Mouse (Mus musculus) embryo, embryonic 10 days (tissue): ENCODE results near the gene Stt3b.
A peak's percentile ranks its signal among the peaks of the same experiment; 100 is the strongest.

ENCODE experiments used
- DNase-seq: peaks from one replicate; pipeline ENCODE4 v3.0.0-alpha.2; 2015; ENCODE audit warnings: low spot score

The Stt3b gene

DNA sequence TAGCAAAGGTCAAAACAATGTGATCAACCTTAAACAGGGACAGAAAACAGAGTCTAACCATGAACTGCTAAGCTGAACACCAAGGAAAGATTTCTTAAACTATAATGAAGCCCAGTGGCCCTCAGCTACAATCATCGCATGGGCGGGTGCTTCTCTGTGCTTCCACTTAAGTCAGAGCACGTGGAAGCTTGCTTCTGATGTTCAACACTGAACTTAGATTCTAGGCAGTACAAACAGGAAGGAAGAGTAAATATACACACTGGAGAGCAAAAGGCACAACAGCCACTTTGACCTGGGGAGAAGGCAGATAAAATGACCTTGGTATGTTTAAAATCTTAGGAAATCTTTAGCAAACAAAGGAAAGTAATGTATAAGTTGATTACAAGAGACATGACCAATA is 38.7 kb downstream of the Stt3b start:
- no peak for DNase-seq

DNA sequence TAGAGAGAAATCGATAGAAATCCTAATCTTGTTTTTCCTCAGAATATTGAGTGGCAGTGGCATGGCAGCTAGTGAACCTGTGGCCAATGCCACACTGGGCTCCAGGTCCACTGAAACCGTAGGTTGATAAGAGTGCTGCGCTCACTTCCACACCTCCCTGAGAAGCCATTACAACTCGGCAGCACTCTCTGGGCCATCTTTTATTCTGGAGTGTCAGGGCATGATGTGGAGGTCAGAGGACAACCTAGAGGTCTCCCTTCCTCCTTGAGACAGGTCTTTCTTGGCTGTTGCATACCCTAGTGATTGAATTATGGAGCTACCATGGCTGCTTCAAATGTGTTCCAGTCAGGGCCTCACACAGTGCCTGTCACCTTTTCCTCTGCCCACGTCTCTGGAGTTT is 48.3 kb downstream of the Stt3b start:
- DNase-seq: no peak

DNA sequence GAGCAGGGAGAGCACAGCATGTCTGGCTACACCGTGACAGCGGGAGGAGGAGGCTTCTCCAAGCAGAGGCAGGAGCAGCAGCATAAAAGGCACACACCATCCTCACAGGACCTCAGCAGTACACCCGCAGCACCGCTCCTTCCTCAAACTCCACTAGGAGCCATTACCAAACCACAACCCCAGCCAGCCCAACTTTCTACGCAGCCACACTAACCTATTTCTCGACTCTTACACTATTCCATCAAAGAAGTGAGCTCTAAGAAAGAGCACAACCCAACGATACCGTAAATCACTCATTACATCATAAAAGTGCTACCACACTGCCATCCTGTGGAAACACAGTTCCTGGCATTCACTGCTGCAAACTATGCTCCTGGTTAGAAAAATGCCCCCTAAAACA is 48.8 kb downstream of the Stt3b start:
- DNase-seq: peak; percentile 34

DNA sequence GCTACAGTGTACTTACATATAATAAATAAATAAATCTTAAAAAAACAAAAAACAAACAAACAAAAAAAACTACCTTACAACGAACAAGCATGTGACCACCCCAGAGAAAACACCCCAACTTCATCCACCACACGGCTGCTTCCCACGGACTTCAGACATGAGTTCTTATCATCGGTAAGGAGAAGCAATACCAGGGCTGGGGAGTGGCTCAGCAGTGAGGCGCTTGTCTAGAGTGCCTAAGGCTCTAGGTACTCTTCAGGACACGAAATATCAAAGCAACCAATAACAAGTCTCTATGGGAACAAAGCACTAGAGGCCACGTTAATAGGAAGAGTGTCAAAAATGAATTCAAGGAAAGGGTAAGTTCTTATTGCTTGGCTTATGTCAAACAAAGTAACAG is 49.8 kb downstream of the Stt3b start:
- no peak for DNase-seq

DNA sequence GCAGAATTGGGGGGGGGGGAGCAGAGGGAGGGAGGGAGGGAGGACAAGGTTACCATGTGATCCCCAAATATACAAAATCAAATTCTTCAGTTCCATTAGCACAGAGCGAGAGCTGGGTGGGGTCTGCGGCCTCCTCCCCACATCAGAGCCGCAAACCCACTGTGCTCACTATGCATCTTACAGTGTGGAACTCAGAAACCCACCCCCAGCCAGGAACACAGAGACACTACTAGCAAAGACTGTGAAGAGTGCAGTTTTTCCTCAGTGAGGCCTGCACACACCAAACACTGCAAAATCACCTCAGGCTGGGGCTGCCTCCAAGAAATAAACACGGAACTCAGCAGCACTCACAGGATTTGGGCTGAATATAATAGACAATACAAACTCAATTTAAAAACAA is 50.4 kb downstream of the Stt3b start:
- no peak for DNase-seq

DNA sequence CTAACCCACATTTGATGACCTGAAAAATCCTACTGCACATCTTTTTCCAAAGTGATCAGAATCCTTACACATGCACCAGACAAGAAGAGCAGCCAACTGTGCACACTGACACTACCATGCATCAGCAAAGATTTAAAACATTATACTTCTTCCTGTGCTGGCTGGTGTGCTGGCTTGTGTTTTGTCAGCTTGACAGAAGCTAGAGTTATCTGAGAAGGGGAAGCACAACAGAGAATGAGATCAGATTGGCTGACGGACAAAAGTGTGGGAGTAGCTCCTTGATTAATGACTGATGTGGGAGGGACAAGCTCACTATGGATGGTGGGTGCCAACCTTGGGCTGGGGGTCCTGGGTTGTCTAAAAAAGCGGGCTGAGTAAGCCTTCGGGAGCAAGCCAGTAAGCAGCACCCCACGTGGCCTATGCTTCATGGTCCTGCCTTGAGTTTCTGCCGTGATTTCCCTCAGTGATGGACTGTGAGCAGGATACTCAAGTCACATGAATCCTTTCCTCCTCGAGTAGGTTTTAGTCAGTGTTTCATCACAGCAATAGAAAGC is 52.4 kb downstream of the Stt3b start:
- DNase-seq: no peak

DNA sequence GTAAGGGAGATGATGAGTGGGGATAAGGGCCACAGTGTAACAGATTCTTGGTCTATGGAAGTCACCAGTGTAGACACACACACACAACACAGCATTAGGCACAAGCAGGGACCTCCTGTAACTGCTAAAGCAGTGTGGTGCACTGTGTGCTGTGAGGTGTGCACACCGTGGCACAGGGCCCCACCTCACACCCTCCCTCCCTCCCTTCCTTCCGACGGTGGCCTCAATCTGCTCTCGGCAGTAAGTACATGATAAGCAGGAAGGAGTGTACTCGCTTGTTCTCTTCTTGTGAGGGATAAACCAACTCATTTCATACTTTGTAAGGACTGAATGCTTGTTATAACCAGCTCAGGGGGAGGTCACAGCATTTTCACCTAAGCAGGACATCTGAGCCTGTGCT is 61.1 kb downstream of the Stt3b start:
- no peak for DNase-seq

DNA sequence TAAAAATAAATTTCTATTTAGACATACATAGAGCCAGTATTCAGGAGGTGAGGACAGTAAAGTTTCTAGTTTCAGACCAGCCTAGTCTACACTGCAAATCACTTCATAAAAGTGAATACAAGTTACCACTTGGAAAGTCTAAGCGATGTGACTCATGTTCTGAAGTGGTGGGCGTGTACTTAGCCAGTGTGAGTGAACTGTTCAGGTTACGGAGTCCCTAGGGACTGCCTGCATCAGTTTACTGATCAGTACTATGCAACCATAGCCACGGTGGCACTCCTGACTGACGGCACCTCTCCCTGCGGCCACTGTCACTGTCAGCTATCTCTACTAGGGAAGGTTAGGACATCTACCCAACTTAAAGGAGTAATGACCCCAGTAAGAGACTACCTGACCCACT is 65.1 kb downstream of the Stt3b start:
- no peak for DNase-seq

DNA sequence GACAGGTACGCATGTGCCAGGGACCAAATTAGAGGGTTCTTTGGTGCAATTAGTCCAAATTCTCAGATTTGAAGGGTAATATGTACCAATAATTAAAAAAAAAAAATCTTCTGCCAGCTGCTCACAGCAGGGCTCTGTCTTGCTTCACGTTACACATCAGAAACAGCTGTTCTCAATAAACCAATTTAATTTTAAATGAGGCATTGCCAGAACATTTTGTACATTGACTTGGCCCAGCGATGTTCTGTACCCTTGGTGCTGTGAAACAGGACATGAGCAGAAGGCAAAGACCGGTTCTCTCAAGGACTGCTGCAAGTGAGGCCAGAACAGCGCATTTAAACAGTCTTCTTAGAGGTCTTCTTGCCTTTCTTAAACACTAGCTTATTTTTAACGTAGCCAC is 66.6 kb downstream of the Stt3b start:
- no peak for DNase-seq

DNA sequence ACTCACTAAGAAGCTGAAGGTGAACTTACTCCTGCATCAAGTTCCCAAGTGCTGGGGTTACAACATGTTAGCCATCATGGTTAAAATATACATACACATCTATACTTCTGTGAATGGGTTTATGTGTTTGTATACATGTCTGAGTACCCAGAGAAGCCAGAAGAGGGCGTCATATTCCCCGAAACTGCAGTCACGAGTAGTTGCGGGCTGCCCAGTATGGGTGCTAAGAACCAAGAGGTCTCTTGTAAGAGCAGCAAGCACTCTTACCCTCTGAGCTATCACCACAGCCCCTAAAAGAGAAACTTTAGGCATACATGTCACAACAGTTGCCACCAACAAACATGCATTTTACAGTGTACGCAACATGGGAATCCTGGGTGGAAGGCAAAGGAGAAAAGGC is 70.4 kb downstream of the Stt3b start:
- no peak for DNase-seq

DNA sequence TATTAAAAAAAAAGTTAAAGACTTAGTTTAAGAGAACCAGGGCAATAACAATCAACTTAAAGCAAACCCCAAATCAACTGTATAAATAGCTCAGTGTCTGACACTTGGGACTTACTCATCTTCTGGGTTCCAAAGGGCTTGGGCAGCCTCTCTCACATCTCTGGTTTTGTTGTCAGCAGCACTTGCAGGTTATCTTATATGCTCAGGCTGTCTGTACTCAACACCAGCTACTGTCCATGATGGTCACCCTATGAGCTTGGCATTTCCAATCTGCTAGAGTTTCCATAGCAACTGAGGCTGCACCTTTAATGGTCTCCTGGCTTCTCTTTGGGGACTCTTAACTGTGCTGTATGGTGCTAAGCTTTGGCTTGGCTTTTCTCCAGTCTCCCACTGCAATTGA is 72.3 kb downstream of the Stt3b start:
- no peak for DNase-seq

DNA sequence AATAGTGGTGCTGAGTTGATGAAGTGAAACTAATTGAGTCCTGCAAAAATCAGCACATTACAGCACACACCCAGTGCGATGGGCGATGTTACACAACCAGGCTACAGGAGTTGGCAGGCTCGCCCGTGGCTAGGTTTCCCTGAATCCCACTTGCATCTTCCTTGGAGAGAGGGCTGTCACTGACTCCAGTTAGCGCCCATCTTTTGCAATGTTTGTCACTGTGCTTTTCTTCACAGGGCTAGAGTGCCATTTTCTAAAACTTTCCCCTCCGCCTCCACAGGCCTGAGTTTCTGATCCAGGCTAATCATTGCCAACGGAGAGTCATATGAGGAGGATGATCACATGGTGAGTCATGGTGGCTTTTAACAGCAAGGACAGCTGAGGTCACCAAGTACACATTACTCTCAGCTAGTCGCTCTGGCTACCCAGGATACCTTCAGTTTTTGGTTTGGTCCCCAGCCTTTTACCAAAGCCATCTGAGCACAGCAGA is 73.8 kb downstream of the Stt3b start:
- DNase-seq: no peak

DNA sequence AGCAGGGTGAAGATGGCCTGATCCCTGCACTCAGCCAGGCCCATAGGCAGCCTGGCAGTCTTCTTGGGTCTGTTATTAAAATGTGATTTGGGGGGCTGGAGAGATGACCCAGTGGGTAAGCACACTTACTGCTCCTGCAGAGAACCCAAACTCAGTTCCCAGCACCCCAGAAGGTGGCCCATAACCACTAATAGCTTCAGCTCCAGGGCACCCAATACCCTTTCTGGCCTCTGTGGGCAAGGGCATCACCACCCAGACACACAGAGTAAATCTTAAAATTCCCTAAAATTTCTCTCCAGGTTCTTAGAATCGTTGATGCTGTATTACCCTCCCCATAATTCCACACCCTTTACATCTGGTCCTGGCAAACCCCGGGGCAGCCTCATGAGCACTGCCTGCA is 75.7 kb downstream of the Stt3b start:
- no peak for DNase-seq

DNA sequence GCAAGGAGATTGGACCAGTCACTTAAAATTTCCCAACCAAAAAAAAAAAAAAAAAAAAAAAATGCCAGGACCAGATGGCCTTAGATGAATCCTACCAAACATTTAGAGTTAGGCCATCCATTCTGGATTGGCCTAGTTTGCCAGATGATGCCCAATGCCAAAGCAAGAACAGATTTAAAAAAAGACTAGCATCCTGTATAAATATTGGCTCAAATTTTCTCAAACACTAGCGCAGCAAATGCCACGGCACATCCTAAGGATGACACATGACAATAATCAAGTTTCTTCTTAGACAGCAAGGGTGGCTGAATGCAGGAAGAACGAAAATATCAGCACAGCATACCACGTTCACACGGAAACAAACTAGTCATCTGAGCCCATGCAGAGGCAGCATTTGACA is 76.5 kb downstream of the Stt3b start:
- DNase-seq: no peak

DNA sequence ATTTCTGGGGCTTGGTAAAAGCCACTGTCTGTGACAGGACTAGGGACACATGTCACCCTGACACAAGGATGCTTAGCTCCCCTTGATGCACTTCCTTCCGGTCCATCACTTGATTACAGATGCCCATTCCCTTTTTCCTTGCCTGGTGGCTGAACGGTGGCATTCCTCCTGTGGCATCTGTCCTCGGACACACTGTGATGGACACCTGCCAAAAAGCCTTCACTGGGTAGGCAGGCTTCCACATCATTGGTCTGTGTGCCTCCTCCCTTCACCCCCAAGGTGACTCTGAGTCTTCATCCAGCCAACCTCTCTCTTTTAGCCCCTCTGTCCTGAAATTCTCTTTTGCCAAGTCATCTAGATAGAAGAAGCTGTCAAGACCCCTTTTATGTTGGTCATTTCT is 78.7 kb downstream of the Stt3b start:
- DNase-seq: no peak

DNA sequence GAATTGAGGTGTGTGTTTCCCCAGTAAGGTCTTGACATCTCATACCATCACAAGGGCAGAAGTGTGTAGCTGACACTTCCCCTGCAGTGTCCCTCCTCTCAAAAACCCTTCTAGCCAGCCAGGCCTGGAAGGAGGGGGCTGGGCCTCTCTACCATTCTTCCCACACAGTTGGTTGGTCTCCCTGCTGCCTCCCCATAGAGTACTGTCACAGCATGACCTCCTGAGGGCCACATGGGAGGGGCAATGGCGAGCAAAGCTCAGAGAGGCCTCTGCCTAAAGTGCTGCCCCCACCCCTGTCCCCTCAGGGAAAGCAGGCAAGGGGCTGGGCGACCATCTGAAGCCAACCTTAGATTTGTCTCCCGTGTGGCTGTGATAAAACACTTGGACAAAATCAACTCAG is 80.1 kb downstream of the Stt3b start:
- no peak for DNase-seq

DNA sequence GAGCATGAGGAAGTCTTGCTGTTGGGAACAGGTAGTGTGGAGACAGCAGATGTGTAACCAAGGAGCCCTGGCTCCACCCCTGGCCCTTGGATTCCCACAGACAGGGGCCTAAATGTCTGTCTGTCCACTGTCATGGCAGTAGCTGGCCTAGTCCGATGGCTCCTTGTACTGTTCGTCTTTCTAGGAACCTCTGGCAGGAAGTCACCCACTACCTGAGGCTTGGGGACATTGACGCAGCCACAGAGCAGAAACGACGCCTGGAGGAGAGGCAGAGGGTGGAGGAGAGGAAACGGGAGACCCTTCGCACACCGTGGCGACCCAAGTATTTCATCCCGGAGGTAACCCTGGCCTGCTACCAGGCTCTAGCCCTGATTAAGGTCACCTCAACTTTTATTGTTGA is 80.5 kb downstream of the Stt3b start:
- no peak for DNase-seq

DNA sequence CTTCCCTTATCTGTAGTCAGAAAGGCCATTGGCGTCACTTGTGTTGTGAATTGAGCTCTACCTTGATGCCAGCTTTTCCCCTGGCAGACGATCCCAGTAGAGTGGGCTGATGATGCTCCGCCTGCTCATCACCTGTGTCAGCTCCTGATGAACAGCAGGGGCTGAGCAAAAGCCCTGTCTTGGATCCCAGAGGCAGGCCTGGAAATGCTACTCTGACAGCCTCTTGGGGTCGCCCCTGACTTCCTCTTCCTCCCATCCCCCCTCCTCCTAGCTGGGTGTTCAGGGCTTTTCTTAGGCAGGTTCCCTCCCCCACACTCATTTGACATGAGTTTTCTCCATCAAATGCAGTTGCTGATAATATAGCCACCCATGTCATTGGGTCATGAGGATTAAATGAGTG is 81.1 kb downstream of the Stt3b start:
- DNase-seq: no peak

DNA sequence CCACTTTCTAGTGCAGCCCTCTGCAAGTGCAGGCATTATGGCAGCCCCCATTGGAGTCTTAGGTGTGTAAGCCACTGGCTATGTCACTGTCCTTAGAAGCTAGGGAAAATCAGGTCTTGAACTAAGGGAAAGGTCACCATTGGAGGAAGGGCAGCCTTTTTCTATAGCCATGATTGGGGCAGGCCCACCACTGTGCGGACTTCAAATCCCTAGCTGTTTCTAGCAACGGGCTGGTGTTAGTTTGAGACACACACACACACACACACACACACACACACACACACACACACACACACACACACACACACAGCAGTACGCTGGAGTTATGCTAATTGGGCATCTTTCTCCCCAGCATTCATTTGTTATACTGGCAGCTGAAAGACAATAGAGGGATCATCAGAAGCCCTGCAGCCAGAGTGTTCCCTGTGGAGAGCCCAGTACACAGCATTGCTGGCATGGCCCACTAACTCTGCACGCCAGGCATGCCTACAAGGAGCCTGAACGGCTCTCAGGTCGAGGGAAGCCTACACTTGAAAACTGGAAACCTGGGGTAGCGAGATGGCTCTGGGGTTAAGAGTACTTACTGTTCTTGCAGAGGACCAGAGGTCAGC is 85.4 kb downstream of the Stt3b start:
- no peak for DNase-seq

DNA sequence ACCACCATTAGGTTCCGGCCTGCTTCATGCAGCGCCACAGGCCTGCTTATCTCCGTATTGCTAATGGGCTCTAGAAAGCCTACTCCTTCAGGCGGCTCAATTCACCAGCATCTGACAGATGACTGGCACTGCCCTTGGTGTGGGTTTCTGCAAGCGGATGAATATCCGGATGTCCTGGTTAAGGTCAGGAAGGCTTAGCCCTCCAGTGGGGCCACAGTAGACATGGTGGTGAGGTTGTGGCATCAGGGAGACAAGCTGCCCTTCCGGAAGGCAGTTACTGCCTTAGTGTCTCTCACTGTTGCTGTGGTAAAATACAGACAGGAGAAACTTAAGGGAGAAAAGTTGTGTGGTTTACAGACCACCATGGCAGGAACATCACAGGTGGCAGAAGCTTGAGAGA is 89.0 kb downstream of the Stt3b start:
- DNase-seq: no peak

DNA sequence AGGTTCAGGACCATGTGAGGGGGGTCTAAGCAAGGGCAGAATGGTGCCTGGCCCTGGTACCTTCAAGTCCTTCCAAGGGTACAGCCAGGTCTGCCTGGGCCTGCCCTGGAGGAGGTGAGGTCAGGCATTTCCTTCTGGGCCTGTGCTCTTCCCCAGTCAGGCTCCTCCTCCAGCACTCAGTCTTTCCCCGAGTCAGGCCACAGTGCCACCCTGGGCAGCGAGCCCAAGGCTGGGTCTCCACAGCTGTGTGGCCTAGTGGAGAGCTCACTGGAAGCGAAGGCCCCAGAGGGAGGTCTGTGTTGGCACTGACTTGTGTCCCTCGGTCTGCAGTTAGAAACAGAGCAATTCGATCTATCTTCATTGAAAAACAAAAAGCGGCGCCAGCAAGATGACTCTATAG is 89.8 kb downstream of the Stt3b start:
- DNase-seq: no peak

DNA sequence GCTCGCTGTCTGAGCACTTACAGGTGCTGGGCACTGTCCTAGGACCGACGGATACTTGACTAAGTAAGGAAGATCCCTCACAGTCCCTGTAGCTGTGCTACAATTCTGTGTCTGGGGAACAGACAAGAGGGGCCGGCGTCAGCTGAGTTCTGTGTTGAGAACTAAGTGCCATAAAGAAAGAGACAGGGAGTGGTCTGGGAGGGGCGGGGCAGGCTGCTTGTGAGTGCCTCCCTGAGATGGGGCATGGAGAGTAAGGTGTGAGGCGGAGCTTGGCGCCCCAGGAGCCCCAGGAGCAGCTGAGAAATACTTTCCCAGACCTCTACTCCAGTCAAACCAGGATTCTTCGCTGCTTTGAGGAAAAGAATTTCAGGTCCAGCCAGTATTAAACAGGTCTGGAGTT is 92.2 kb downstream of the Stt3b start:
- no peak for DNase-seq

DNA sequence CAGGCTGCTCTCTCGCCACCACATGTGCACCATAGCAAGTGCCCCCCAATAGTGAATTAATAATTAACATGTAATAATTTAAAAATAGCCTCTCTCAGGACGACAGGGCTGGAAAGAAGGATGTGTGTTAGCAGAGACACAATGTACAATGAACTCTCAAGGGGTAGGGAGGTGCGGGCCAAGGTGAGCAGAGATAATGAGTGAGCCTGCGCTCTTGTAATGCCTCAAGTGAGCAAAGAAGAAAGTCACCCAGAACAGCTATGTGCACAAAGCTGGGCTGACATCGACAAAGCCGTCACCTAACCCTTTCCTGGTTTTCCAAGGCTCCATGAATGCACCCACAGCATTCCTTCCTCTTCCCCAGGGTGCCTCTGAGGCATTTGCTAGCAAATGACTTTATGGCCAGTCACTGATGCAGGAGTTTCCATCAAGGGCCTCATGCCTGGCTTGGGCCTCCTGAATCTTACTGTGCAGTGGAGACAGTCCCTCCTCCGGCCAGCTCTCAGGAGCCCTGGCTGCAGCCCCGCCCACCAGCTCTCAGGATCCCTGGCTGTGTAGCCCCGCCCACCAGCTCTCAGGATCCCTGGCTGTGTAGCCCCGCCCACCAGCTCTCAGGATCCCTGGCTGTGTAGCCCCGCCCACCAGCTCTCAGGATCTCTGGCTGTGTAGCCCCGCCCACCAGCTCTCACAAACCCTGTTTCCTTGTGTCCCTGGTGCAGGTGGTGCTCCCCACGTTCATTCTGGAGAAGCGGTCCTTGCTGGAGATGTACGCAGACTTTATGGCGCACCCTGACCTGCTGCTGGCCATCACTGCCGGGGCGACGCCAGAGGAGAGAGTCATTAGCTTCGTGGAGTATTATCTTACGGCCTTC is 94.2 kb downstream of the Stt3b start:
- DNase-seq: peak; percentile 83
